Mouse (Mus musculus) embryonic fibroblast, embryonic 13.5 days (primary cell): Measurements from ENCODE around the gene Nlgn3. TPM values are rescaled to one million over a fixed set of nuclear protein-coding genes. Genes with fewer than 3 reads are reported as not detected.

Experiments used
- H3K27ac ChIP-seq: 2 replicates; pipeline ENCODE4 v1.5.1; 2012; ENCODE audit warnings: low read length, control low read depth, inconsistent platforms; ENCODE audit not compliant: insufficient read depth
- H3K4me1 ChIP-seq: 2 replicates; pipeline ENCODE4 v1.6.1; 2011; ENCODE audit warnings: low read length; ENCODE audit not compliant: control insufficient read depth, insufficient read depth
- H3K4me3 ChIP-seq: 2 replicates; pipeline ENCODE4 v1.5.1; 2011; ENCODE audit warnings: mild to moderate bottlenecking, control low read depth, low read length; ENCODE audit not compliant: insufficient read depth
- CTCF ChIP-seq: IDR thresholded peaks from 2 replicates; pipeline ENCODE4 v1.5.1; 2011; ENCODE audit warnings: mild to moderate bottlenecking, control low read depth, low read length, moderate library complexity, borderline replicate concordance; ENCODE audit not compliant: insufficient read depth
- POLR2A ChIP-seq: IDR thresholded peaks from 2 replicates; pipeline ENCODE4 v1.6.1; 2011; ENCODE audit warnings: low read depth, mild to moderate bottlenecking, control low read depth, low read length, moderate library complexity
- polyA plus RNA-seq: library from polyadenylated mRNA; stranded (reverse); fragments of >200 nt; gene quantifications from 2 replicates; pipeline ENCODE4 v1.2.4, GENCODE M21; 2011; ENCODE audit warnings: low read depth; ENCODE audit not compliant: missing spikeins, insufficient read length

Nlgn3 gene
- 0.47 and 0.91 TPM in 2 replicates for polyA plus RNA-seq

DNA sequence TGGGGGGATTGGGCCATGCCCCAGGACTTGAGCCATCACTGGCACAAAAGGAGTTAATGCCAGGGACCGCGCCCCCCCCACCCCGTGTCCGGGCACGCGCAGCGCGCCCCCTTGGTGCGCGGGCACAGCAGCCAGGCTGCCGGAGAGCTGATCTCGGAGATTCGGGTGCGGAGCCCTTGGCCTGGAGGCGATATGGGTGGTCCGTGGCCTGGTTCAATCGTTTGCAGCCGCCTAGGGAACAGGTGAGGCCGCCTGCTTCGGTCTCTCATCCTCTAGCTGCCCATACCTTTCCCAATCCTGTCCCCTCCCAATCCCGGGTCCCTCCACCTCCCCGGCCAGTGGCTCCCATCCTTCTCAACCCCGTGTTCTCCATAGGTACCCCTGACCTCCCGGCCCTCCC is at the start of gene Nlgn3:
Gene Nlgn3, plus strand, starts transcription at position 114 of the 400 bp plus-strand sequence.
- Histone ChIP-seq H3K27ac (no peak within 1 kb of the TSS), H3K4me3 (no peak within 1 kb of the TSS), H3K4me1 (no peaks in the 10 kb centered on the region)
- TF ChIP-seq POLR2A, result no peak
- no peak for TF ChIP-seq CTCF

DNA sequence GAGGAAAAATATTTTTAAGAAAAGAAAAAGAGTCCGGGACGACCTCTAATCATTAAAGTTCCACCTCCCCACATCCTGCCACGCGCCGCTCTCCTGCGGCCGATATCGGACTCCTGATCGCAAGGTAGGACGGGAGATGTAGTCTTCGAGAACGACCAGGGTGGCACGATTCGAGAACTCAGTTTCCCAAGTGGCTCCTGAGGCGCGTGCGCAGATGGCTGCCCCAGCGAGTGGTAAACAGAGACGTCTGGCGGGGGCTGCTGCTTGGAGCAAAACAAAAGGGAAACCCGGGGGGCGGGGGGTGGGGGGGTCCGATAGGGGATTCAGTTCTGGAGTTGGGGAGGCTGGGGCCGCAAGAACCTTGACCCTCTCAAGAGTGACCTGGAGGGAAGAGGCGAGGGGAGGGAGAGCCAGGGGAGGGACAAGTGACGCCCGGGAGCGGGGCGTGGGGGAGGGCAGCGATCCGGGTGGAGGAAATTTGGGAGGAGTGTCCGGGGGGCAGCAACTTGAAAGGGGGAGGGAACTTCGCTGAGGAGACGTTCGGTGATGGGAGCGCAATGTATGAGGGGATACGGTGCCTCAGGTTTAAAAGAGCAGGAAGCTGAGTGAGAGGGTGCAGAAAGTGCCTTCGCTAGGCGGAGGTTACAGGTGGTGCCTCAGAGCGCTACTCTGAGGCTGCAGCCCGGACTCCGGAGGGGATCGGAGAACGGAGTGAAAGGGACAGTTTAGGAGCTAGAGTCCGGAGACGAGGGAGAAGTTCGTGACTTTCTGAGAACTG is 44.8 kb upstream of the Nlgn3 start, which contains the start of gene Foxo4:
Gene Foxo4, plus strand, starts transcription at position 577 of the 778 bp plus-strand sequence.
- peak within 1 kb of the TSS; percentile 64 for H3K4me3 ChIP-seq
- no peaks in the 10 kb centered on the region for H3K4me1 ChIP-seq
- H3K27ac ChIP-seq, result peak within 1 kb of the TSS; percentile 46; the same call in 1 of the 2 replicates
- TF ChIP-seq POLR2A, result peak; percentile 82
- TF ChIP-seq CTCF, result no peak

GRCm38 (mm10) chrX:101254740-101255139 is 44.2 kb upstream of the Nlgn3 start:
- no peaks in the 10 kb centered on the region for H3K4me1 ChIP-seq
- no peak overlapping the region for H3K27ac ChIP-seq
- TF ChIP-seq CTCF, result no peak
- TF ChIP-seq POLR2A, result no peak
- H3K4me3 ChIP-seq, result peak overlapping the region; percentile 64

GRCm38 (mm10) chrX:101256603-101257002 is 42.4 kb upstream of the Nlgn3 start:
- no peak overlapping the region for H3K27ac ChIP-seq

DNA sequence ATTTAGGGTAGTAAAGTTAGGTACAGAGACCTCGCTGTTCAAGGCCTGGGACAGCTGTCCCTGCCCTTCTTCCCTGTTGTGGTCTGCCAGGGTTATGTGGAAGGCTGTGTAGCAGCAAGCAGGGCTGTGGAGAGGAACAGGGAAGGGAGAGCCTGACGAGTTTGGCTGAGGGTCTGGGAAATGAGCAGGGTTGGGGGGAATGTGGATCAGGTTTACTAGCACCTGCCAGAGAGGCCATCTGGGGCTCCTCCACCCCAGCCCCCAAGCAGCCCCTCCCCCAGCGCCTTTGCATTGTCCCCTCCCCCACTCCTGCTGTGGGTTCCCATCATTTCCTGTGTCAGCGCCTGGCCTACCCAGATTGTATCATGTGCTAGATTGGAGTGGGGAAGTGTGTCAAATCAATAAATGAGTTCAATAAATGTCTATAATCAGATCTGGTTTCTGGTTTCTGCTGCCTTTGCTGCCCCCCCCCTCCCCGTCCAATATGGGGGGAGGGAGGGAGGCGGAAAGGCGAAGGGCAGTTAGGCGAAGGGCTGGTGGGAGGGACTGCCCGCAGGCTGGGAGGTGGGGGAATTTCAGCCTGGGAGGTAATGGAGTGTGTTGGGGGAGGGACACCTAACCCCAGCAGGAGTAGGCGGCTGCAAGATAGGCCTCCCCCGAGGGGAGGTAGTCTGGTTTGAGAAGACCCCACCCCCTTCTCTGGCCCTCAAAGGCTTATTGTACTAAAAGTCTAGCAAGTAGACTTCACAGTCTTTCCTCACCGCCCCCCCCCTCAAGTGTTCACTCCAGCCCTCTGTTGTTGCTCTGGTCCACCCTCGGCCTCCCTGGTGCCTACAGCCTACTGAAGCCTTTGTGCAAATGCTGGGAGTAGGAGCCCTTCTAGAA is 38.3 kb upstream of the Nlgn3 start:
- TF ChIP-seq CTCF (no peak), POLR2A (no peak)
- Histone ChIP-seq H3K4me1 (no peaks in the 10 kb centered on the region), H3K4me3 (no peak overlapping the region), H3K27ac (no peak overlapping the region)

More at GRCm38 (mm10) chrX:101256603-101257002, 42.4 kb upstream of the Nlgn3 start:
- H3K4me1 ChIP-seq, result no peaks in the 10 kb centered on the region
- H3K4me3 ChIP-seq, result no peak overlapping the region
- TF ChIP-seq CTCF (no peak), POLR2A (no peak)

- no peak within 1 kb of the TSS for H3K4me3 ChIP-seq
- TF ChIP-seq CTCF, result no peak
- no peak for TF ChIP-seq POLR2A
- H3K27ac ChIP-seq, result no peak within 1 kb of the TSS
- H3K4me1 ChIP-seq, result no peaks in the 10 kb centered on the region
Observed at GRCm38 (mm10) chrX:101263892-101264291, 35.1 kb upstream of the Nlgn3 start, which contains the start of gene Gm614. Gene Gm614 (minus strand): TSS chrX:101263992.

DNA sequence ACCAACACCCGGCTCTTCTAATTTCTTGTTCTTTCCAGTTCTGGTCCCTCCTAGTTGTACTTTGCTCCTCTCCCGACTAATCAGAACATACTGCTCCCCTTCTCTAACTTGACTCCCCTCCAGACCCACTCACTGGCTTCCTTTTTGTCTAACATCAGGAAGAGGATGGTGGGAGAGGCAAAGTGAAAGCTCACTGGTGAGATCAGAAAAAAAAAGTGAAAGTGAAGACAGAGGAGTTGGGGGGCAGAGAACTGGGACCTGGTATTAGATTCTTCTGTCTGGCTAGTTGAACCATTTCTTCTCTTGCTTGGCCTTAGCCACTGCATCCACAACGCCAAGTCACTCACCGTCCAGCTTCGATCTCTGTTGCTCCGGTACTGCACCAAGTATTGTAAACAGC is 32.3 kb upstream of the Nlgn3 start:
- H3K4me1 ChIP-seq, result no peaks in the 10 kb centered on the region

DNA sequence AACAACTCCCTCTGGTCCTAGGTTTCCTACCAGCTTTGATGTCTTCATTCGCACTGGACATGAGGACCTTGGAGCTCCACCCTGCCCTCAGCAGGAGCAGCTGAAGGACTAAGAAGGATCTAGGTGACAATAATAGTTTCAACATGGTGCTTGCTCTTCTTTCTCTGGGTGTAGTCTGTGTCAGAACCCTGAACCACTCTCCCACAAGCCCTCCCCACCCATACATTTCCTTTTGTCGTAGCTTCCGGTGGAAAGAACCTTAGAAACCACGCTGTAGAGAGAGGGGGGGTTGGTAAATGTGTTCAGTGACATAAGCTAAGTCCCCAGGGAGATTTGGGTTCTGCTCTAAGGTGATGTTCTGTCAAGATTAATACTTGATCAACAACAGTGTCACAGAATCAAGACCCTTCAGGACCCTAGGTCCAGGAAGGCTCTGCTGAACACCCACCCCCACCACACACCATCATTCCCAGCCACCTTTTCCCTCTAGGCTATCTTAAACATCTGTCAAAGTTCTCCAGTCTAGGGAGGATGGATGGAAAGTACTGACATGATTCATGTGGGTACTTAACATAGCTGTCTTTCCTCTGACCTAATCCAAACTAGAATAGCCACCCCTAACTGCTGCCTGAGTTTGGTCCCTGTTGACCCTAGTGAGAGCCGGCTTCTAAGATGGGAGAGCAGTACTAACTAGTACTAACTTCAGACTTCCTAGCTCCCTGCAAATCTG is 30.8 kb upstream of the Nlgn3 start, which contains the start of gene Il2rg:
Gene Il2rg, minus strand, starts transcription at position 231 of the 730 bp plus-strand sequence.
- H3K27ac ChIP-seq, result no peak within 1 kb of the TSS
- H3K4me3 ChIP-seq, result no peak within 1 kb of the TSS
- TF ChIP-seq CTCF, result no peak
- TF ChIP-seq POLR2A, result no peak
- no peaks in the 10 kb centered on the region for H3K4me1 ChIP-seq

More for the DNA sequence above, 32.3 kb upstream of the Nlgn3 start:
- no peak overlapping the region for H3K4me3 ChIP-seq
- H3K27ac ChIP-seq, result no peak overlapping the region
- TF ChIP-seq CTCF (no peak), POLR2A (no peak)

DNA sequence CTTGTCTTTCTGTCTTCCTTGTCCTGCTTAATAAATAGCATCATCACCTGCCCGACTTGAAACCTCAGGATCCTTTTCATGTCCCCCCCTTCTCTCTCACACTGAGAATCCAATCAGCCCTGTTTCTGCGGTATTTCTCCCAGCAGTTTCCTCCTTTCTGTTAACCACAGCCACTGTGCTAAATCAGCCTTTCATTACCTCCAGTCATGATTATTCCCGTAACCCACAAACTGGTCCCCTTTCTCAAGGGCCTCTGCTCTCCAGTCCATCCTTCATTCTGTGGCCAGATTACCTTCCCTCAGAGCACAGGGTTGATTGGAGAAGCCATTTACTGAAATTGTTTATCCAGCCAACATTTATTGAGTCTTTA is 30.2 kb upstream of the Nlgn3 start, which contains the start of gene Gm20489:
Gene Gm20489, minus strand, starts transcription at position 269 of the 370 bp plus-strand sequence.
- no peak for TF ChIP-seq CTCF
- no peak for TF ChIP-seq POLR2A
- H3K4me1 ChIP-seq, result no peaks in the 10 kb centered on the region
- H3K4me3 ChIP-seq, result no peak within 1 kb of the TSS
- H3K27ac ChIP-seq, result no peak within 1 kb of the TSS
